Mouse (Mus musculus) 416B (cell line): Measurements from ENCODE around the gene Olfr1022.

ENCODE experiments used
- DNase-seq: peaks from one replicate; pipeline ENCODE4 v3.0.0; 2011; ENCODE audit warnings: low read depth

The Olfr1022 gene

DNA sequence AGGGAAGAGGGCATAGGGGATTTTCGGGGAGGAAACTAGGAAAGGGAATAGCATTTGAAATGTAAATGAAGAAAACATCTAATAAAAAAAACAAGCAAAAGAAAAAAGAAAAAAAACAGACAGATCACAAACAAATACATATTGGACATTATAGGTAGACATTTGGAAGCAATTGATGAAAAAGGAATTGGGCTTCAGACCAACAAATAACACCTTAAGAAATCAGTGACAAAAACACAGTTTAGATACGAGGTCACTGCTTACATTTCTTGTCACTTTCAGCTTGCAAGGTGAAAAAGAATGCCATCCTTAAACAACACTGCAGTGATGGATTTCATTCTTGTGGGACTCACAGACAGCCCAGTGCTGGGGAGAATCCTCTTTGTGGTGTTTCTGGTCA lies at the start of gene Olfr1022:
Gene Olfr1022 (plus strand): TSS at position 301 of the 400 bp plus-strand sequence.
- no peak for DNase-seq

DNA sequence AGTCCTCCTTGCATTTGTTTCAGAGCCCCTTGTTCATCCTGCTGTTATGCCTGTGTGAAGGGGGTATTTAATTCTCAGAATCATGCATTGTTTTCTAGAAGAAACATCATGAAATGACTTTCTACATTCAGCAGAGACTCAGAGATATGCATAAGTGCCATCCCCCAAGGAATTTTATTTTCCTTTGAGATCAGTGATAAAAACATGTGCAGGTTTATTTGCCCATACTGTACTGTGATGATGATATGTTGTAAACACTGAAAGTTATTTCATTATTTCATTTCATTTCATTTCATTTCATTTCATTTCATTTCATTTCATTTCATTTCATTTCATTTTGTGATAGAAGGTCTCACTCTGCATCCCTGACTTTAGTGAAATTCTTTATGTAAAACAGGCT lies 23.0 kb upstream of the Olfr1022 start, which contains the start of gene Olfr1019:
Gene Olfr1019 (minus strand): TSS at position 101 of the 400 bp plus-strand sequence.
- no peak for DNase-seq

DNA sequence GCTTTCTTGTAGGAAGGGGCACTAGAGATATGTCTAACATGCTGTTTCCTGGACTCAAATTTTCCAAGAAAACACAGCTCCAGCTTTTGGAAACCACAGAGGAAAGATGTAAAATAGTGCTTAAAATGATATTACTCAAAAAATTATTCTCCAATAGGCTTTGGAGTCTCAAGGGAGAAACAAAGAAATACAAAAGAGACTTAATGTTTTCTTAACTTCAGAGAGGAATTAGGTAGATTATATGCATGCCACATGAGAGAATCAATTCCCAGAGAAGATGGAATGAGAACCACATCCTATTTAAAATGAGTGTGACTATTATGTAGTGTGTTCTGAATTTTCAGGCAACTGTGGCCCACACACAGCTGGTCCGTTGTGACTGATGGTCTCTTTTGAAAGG lies 21.7 kb upstream of the Olfr1022 start, which contains the start of gene Olfr1020:
Gene Olfr1020 (plus strand): TSS at position 301 of the 400 bp plus-strand sequence.
- DNase-seq: no peak

- DNase-seq: no peak
Measured at GRCm38 (mm10) chr2:85885340-85885739, 16.9 kb downstream of the Olfr1022 start, which contains the start of gene Olfr1023. Gene Olfr1023, plus strand, starts transcription at chr2:85885640.

DNA sequence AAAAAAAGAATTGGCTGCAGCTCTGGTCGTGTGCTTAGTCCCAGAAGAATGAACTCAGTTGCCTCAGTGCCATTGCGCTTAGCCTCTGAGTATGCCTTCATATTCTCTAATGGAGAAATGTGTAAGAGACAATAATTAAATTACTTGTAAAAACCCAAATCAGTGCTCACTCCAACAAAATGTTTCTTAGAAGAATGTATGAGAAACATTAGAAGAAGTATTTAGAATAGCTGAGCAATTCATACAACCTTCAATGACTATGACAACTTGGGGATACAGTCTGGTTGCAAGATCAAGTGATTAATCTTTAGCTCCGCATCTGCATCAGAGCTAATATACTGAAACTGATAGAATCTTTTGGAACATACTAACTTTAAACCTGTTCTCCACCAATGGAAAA lies 36.6 kb downstream of the Olfr1022 start, which contains the start of gene Olfr1024:
Gene Olfr1024 (minus strand): TSS at position 101 of the 400 bp plus-strand sequence.
- DNase-seq: no peak

- no peak for DNase-seq
Measured at GRCm38 (mm10) chr2:85913197-85913596, 44.8 kb downstream of the Olfr1022 start.

- no peak for DNase-seq
Measured at GRCm38 (mm10) chr2:85914893-85915292, 46.5 kb downstream of the Olfr1022 start, which contains the start of gene Olfr1025-ps1. Gene Olfr1025-ps1, plus strand, starts transcription at chr2:85915193.
